Mouse (Mus musculus): ENCODE measurements around the gene Ndufs4. TPM values are rescaled to one million over a fixed set of nuclear protein-coding genes. Genes with fewer than 3 reads are reported as not detected.
A peak's percentile ranks its signal among the peaks of the same experiment; 100 is the strongest.
"Not testable (repeated sequence)": the region's sequence is repeated elsewhere in the genome, so short reads cannot be mapped to it uniquely, and the experiment has no call there.

Ndufs4 gene
- polyA plus RNA-seq, 1 experiment, result 1.0 TPM

DNA sequence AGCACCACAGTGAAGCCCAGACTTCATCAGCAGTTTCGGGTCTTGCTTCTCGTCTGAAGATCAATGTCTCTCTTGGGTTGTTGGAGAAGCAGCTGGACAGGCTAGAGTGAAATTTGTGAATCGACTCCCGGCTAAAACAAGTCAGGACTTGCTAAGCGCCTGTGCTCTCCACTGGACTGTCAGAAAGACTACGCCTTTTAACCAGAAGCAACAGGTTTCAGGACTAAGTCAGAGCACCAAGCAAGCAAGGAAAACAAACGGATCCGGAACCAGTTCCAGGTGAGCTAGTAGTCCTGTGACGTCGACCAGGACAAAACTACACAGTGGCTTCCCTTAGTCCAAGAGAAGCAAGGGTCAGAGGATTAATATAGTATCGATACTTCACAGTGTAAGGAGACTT is 77.5 kb downstream of the Ndufs4 start:
- Histone ChIP-seq H3K4me1 (ENCODE audit: control insufficient read depth) (peaks cover 10% of the 10 kb centered on the region), H3K4me3 (replicated peaks) (no peak overlapping the region), H3K27me3 (ENCODE audit: control insufficient read depth) (no peaks in the 10 kb centered on the region), H3K36me3 (ENCODE audit: control insufficient read depth) (peaks cover 9% of the 10 kb centered on the region), H3K9me3 (ENCODE audit: control insufficient read depth, low read length) (peaks cover 2% of the 10 kb centered on the region; the same call in 1 of the 2 replicates)
- no peak for TF ChIP-seq GATA1 (IDR thresholded peaks at IDR 0.05; ENCODE audit: low read length)
- no peak for TF ChIP-seq TAL1 (IDR thresholded peaks at IDR 0.05; ENCODE audit: low read length)

GRCm38 (mm10) chr13:114304684-114305083 is 83.4 kb downstream of the Ndufs4 start:
- TF ChIP-seq TAL1 (IDR thresholded peaks at IDR 0.05; ENCODE audit: low read length) (no peak), GATA1 (IDR thresholded peaks at IDR 0.05; ENCODE audit: low read length) (no peak)
- no peaks in the 10 kb centered on the region; the same call in 1 of the 2 replicates for H3K36me3 ChIP-seq (ENCODE audit: control insufficient read depth)
- H3K4me3 ChIP-seq (replicated peaks), result no peak overlapping the region
- H3K27me3 ChIP-seq (ENCODE audit: control insufficient read depth), result no peaks in the 10 kb centered on the region
- H3K4me1 ChIP-seq (ENCODE audit: control insufficient read depth), result no peaks in the 10 kb centered on the region; the same call in 1 of the 2 replicates
- H3K9me3 ChIP-seq (ENCODE audit: control insufficient read depth, low read length), result no peaks in the 10 kb centered on the region

- Histone ChIP-seq H3K4me1 (ENCODE audit: control insufficient read depth) (no peaks in the 10 kb centered on the region; the same call in 1 of the 2 replicates), H3K9me3 (ENCODE audit: control insufficient read depth, low read length) (no peaks in the 10 kb centered on the region), H3K27me3 (ENCODE audit: control insufficient read depth) (no peaks in the 10 kb centered on the region), H3K4me3 (replicated peaks) (no peak overlapping the region), H3K36me3 (ENCODE audit: control insufficient read depth) (peaks cover 4% of the 10 kb centered on the region)
- TF ChIP-seq TAL1 (IDR thresholded peaks at IDR 0.05; ENCODE audit: low read length), result no peak
- no peak for TF ChIP-seq GATA1 (IDR thresholded peaks at IDR 0.05; ENCODE audit: low read length)
These were observed 84.4 kb downstream of the Ndufs4 start for GRCm38 (mm10) chr13:114303466-114304175.

GRCm38 (mm10) chr13:114297761-114298160 is 90.3 kb downstream of the Ndufs4 start:
- TF ChIP-seq TAL1 (IDR thresholded peaks at IDR 0.05; ENCODE audit: low read length) (no peak), GATA1 (IDR thresholded peaks at IDR 0.05; ENCODE audit: low read length) (no peak)

DNA sequence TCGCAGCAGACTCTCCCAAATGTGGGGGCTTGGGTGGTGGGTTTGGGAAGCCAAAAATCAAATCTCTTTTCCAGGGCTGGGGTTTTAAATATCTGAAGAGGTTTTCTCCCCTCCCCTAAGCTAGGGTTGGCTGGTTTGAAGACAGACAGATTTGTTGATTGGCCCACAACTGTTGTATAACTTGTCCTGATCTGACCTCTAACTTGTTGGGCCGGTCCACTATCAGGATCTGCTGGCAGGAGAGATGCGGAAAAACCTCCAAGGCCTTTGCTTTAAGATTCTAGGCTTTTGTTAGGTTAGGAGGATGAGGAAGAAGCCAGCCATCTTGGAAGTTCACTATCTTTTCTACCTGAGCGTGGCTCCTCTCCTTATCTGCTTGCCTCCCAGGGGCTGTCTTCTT is 91.5 kb downstream of the Ndufs4 start:
- H3K4me1 ChIP-seq (ENCODE audit: control insufficient read depth), result no peaks in the 10 kb centered on the region
- peaks cover 4% of the 10 kb centered on the region for H3K36me3 ChIP-seq (ENCODE audit: control insufficient read depth)

More at GRCm38 (mm10) chr13:114297761-114298160, 90.3 kb downstream of the Ndufs4 start:
- Histone ChIP-seq H3K4me1 (ENCODE audit: control insufficient read depth) (no peaks in the 10 kb centered on the region), H3K36me3 (ENCODE audit: control insufficient read depth) (peaks cover 4% of the 10 kb centered on the region), H3K4me3 (replicated peaks) (no peak overlapping the region), H3K9me3 (ENCODE audit: control insufficient read depth, low read length) (no peaks in the 10 kb centered on the region), H3K27me3 (ENCODE audit: control insufficient read depth) (no peaks in the 10 kb centered on the region)

GRCm38 (mm10) chr13:114289411-114289810 is 98.6 kb downstream of the Ndufs4 start:
- no peak for TF ChIP-seq TAL1 (IDR thresholded peaks at IDR 0.05; ENCODE audit: low read length)
- no peak for TF ChIP-seq GATA1 (IDR thresholded peaks at IDR 0.05; ENCODE audit: low read length)
- Histone ChIP-seq H3K36me3 (ENCODE audit: control insufficient read depth) (peaks cover 17% of the 10 kb centered on the region), H3K4me3 (replicated peaks) (no peak overlapping the region), H3K4me1 (ENCODE audit: control insufficient read depth) (no peaks in the 10 kb centered on the region), H3K27me3 (ENCODE audit: control insufficient read depth) (no peaks in the 10 kb centered on the region), H3K9me3 (ENCODE audit: control insufficient read depth, low read length) (no peaks in the 10 kb centered on the region)

More for the DNA sequence above, 91.5 kb downstream of the Ndufs4 start:
- H3K27me3 ChIP-seq (ENCODE audit: control insufficient read depth), result no peaks in the 10 kb centered on the region
- H3K9me3 ChIP-seq (ENCODE audit: control insufficient read depth, low read length), result no peaks in the 10 kb centered on the region
- H3K4me3 ChIP-seq (replicated peaks), result no peak overlapping the region
- TF ChIP-seq TAL1 (IDR thresholded peaks at IDR 0.05; ENCODE audit: low read length) (no peak), GATA1 (IDR thresholded peaks at IDR 0.05; ENCODE audit: low read length) (no peak)

GRCm38 (mm10) chr13:114288511-114288910 is 99.5 kb downstream of the Ndufs4 start:
- Histone ChIP-seq H3K27me3 (ENCODE audit: control insufficient read depth) (no peaks in the 10 kb centered on the region), H3K9me3 (ENCODE audit: control insufficient read depth, low read length) (no peaks in the 10 kb centered on the region), H3K4me3 (replicated peaks) (no peak overlapping the region), H3K4me1 (ENCODE audit: control insufficient read depth) (no peaks in the 10 kb centered on the region), H3K36me3 (ENCODE audit: control insufficient read depth) (peaks cover 18% of the 10 kb centered on the region)
- TF ChIP-seq GATA1 (IDR thresholded peaks at IDR 0.05; ENCODE audit: low read length) (no peak), TAL1 (IDR thresholded peaks at IDR 0.05; ENCODE audit: low read length) (no peak)

GRCm38 (mm10) chr13:114278690-114279089 is 109.4 kb downstream of the Ndufs4 start:
- not testable (repeated sequence) for H3K4me1 ChIP-seq (ENCODE audit: control insufficient read depth); H3K36me3 ChIP-seq (ENCODE audit: control insufficient read depth); H3K9me3 ChIP-seq (ENCODE audit: control insufficient read depth, low read length); H3K4me3 ChIP-seq (replicated peaks); H3K27me3 ChIP-seq (ENCODE audit: control insufficient read depth)

DNA sequence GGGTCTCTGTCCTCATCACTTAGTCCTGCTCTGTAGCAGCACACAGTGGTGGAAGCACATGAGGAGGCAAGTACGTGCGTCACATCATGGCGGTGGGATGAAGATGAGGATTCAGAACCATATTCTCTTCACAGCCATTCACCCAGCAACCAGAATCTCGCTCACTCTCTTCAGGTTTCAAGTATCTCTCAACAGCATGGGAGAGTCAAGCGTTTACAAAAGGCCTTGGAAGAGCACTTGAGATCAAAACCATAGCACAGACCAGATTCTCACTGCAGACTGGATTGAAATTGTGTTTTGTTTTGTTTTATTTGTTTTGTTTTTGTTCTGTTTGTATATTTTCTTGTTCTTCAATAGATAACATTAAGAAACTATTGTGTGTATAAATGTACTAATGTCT is 110.8 kb downstream of the Ndufs4 start:
- Histone ChIP-seq H3K4me3 (replicated peaks) (no peak overlapping the region), H3K9me3 (ENCODE audit: control insufficient read depth, low read length) (no peaks in the 10 kb centered on the region), H3K4me1 (ENCODE audit: control insufficient read depth) (no peaks in the 10 kb centered on the region), H3K27me3 (ENCODE audit: control insufficient read depth) (no peaks in the 10 kb centered on the region), H3K36me3 (ENCODE audit: control insufficient read depth) (no peaks in the 10 kb centered on the region)
- TF ChIP-seq TAL1 (IDR thresholded peaks at IDR 0.05; ENCODE audit: low read length) (0 out of 3 replicates have a peak, but pooled peaks have one; percentile 9), GATA1 (IDR thresholded peaks at IDR 0.05; ENCODE audit: low read length) (no peak)

Data from erythroblast, embryonic 14.5 days (primary cell).